8 mouse cellular contexts compared by ENCODE assay signal in genomic region chr4:102088235-102088867, GRCm38 (mm10). TPM values are rescaled to one million over a fixed set of nuclear protein-coding genes. Genes with fewer than 3 reads are reported as not detected.
DNase-seq lines count a peak whose midpoint lies in the region; ATAC-seq lines count a peak whose summit lies in the region.

No protein-coding gene starts in this region.

- peak overlapping the region; percentile 99 for H3K4me2 ChIP-seq in heart, embryonic 11.5 days
- peak overlapping the region; percentile 98 for H3K4me2 ChIP-seq in forebrain, embryonic 12.5 days
- H3K4me2 ChIP-seq in limb, embryonic 11.5 days (ENCODE audit: low read depth, severe bottlenecking) = peak overlapping the region; percentile 97
- peak overlapping the region; percentile 87 for H3K4me2 ChIP-seq in neural tube, embryonic 15.5 days

- H3K4me1 ChIP-seq in heart, embryonic 11.5 days (ENCODE audit: control insufficient read depth, insufficient read depth, low read length) = peaks cover 5% of the 10 kb centered on the region
- H3K4me1 ChIP-seq in forebrain, embryonic 12.5 days = peaks cover 10% of the 10 kb centered on the region
- H3K4me1 ChIP-seq in limb, embryonic 11.5 days (ENCODE audit: control insufficient read depth, insufficient read depth, low read length) = peaks cover 11% of the 10 kb centered on the region; the same call in 1 of the 2 replicates
- H3K4me1 ChIP-seq in neural tube, embryonic 15.5 days = peaks cover 20% of the 10 kb centered on the region

- no peak overlapping the region for H3K27ac ChIP-seq in heart, embryonic 11.5 days (ENCODE audit: low read depth, low read length)
- no peak overlapping the region for H3K27ac ChIP-seq in forebrain, embryonic 12.5 days
- no peak overlapping the region for H3K27ac ChIP-seq in limb, embryonic 11.5 days (replicated peaks; ENCODE audit: low read depth, low read length)
- peak overlapping the region; percentile 75 for H3K27ac ChIP-seq in neural tube, embryonic 15.5 days (replicated peaks)

- ATAC-seq in heart, embryonic 11.5 days (replicated peaks; ENCODE audit: insufficient number of reproducible peaks, low FRiP score, low TSS enrichment) = no peak
- peak; percentile 79 for ATAC-seq in forebrain, embryonic 12.5 days (ENCODE audit: low FRiP score)
- ATAC-seq in limb, embryonic 11.5 days (ENCODE audit: insufficient number of reproducible peaks, low FRiP score, low TSS enrichment, low read depth) = peak; percentile 51; the same call in 1 of the 2 replicates
- peak; percentile 76 for ATAC-seq in neural tube, embryonic 15.5 days (ENCODE audit: low FRiP score)
- ATAC-seq in CD4-positive, CD25-positive, alpha-beta regulatory T cell, adult 4 months = no peak

- peaks cover 27% of the 10 kb centered on the region for H3K27me3 ChIP-seq in heart, embryonic 11.5 days (ENCODE audit: control insufficient read depth, insufficient read depth, low read length)
- peaks cover 39% of the 10 kb centered on the region for H3K27me3 ChIP-seq in forebrain, embryonic 12.5 days
- peaks cover 20% of the 10 kb centered on the region for H3K27me3 ChIP-seq in limb, embryonic 11.5 days (ENCODE audit: control insufficient read depth, insufficient read depth, low read length)
- H3K27me3 ChIP-seq in neural tube, embryonic 15.5 days (replicated peaks) = peaks cover 5% of the 10 kb centered on the region

- 25% methylated on average over 15 of the region's 15 CpGs for WGBS in heart, embryonic 11.5 days (ENCODE audit: insufficient replicate concordance)
- 24% methylated on average over 15 of the region's 15 CpGs for WGBS in forebrain, embryonic 12.5 days
- 24% methylated on average over 15 of the region's 15 CpGs for WGBS in limb, embryonic 11.5 days
- 23% methylated on average over 15 of the region's 15 CpGs for WGBS in neural tube, embryonic 15.5 days

- DNase-seq in heart, adult 11 months = no peak
- DNase-seq in ZHBTc4 (ENCODE audit: low read depth, low spot score) = peak; percentile 29
- DNase-seq in limb, embryonic 11.5 days (ENCODE audit: low spot score) = peak; percentile 57
- no peak for DNase-seq in spleen, postnatal 14 days (ENCODE audit: low spot score in 2 of 2)

- H3K9me3 ChIP-seq in heart, embryonic 11.5 days (replicated peaks; ENCODE audit: control insufficient read depth, low read length) = no peaks in the 10 kb centered on the region
- H3K9me3 ChIP-seq in forebrain, embryonic 12.5 days = no peaks in the 10 kb centered on the region
- H3K9me3 ChIP-seq in limb, embryonic 11.5 days (ENCODE audit: control insufficient read depth, low read length) = no peaks in the 10 kb centered on the region
- H3K9me3 ChIP-seq in neural tube, embryonic 15.5 days (replicated peaks) = no peaks in the 10 kb centered on the region

- H3K36me3 ChIP-seq in heart, embryonic 11.5 days (ENCODE audit: control insufficient read depth, insufficient read depth, low read length) = no peaks in the 10 kb centered on the region
- no peaks in the 10 kb centered on the region for H3K36me3 ChIP-seq in forebrain, embryonic 12.5 days (replicated peaks)
- H3K36me3 ChIP-seq in limb, embryonic 11.5 days (ENCODE audit: control insufficient read depth, insufficient read depth, low read length) = no peaks in the 10 kb centered on the region
- H3K36me3 ChIP-seq in neural tube, embryonic 15.5 days = no peaks in the 10 kb centered on the region

- peak overlapping the region; percentile 77 for H3K9ac ChIP-seq in heart, embryonic 11.5 days (ENCODE audit: low read depth, low read length)
- peak overlapping the region; percentile 63 for H3K9ac ChIP-seq in forebrain, embryonic 12.5 days
- peak overlapping the region; percentile 64 for H3K9ac ChIP-seq in limb, embryonic 11.5 days (ENCODE audit: low read length)
- peak overlapping the region; percentile 73 for H3K9ac ChIP-seq in neural tube, embryonic 15.5 days (replicated peaks)

- H3K4me3 ChIP-seq in heart, embryonic 11.5 days (ENCODE audit: low read depth, low read length) = peak overlapping the region; percentile 72
- H3K4me3 ChIP-seq in forebrain, embryonic 12.5 days (replicated peaks) = peak overlapping the region; percentile 61
- H3K4me3 ChIP-seq in limb, embryonic 11.5 days (ENCODE audit: low read depth, low read length) = peak overlapping the region; percentile 49
- H3K4me3 ChIP-seq in neural tube, embryonic 15.5 days (replicated peaks) = peak overlapping the region; percentile 64

RNA-seq across cellular contexts. Expression of gene Pde4b, which starts 1.0 kb away (rescaled TPM):
- polyA plus RNA-seq in heart, embryonic 11.5 days (2014; fragmentation: Nextera tagmentation; extraction: Ambion mirVana) = 21.5 and 23.9 TPM in 2 replicates
- 7.5 and 10.0 TPM in 2 replicates for polyA plus RNA-seq in forebrain, embryonic 12.5 days (2016; fragmentation: Nextera tagmentation; extraction: Ambion mirVana)
- 6.8 and 9.4 TPM in 2 replicates for polyA plus RNA-seq in limb, embryonic 11.5 days (2014; fragmentation: Nextera tagmentation; extraction: Ambion mirVana)
- polyA plus RNA-seq in neural tube, embryonic 15.5 days (2015; fragmentation: Nextera tagmentation; extraction: Ambion mirVana) = 38.9 and 40.9 TPM in 2 replicates
- polyA plus RNA-seq in CD4-positive, CD25-positive, alpha-beta regulatory T cell, adult 4 months (2017; shearing (Covaris generic)) = 10 to 100 TPM; 68.4 to 84.0 TPM

Comparison
In these comparisons a context has a peak if more than half of its experiments do, and no peak if none do; other contexts are left out.
1. ATAC-seq: peak in forebrain, embryonic 12.5 days (single experiment), limb, embryonic 11.5 days (single experiment) and neural tube, embryonic 15.5 days (single experiment); none in heart, embryonic 11.5 days (single experiment) and CD4-positive, CD25-positive, alpha-beta regulatory T cell, adult 4 months (single experiment).
2. DNase-seq: peak in ZHBTc4 (single experiment) and limb, embryonic 11.5 days (single experiment); none in heart, adult 11 months (single experiment) and spleen, postnatal 14 days (0 of 2).
3. Peak in every context shown above with its lines, with median percentiles within 50 percentile points of each other: H3K4me2 ChIP-seq, H3K4me3 ChIP-seq and H3K9ac ChIP-seq.